Mouse (Mus musculus) ovary, postnatal 36 days (tissue): ENCODE results near the gene AU015836.
"Not testable (repeated sequence)": the region's sequence is repeated elsewhere in the genome, so short reads cannot be mapped to it uniquely, and the experiment has no call there.

ENCODE experiments used
- DNase-seq: peaks from one replicate; pipeline ENCODE4 v3.0.0; 2022; ENCODE audit warnings: low spot score, mixed read lengths

The AU015836 gene

DNA sequence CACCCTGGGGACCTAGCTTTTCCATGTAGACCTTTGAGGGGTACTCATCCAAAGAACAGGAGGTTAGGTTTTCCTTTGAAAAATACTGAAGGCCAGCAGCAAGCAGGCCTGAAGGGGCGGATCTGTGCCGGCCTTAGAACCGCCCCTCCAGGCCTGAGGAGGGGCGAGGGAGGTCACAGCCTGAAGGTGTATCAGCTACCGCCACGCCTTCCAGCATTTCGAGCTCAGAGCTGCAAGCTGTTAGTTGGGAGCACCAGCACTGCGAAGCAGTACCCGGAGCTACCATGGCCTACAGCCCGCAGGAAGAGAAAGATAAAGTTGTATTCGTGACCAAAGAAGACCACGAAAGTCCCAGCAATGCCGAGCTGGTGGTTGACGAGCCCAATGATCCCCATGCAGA is at the start of gene AU015836:
TSS of gene AU015836 (plus strand) at position 216 of the 400 bp plus-strand sequence.
- no peak for DNase-seq

DNA sequence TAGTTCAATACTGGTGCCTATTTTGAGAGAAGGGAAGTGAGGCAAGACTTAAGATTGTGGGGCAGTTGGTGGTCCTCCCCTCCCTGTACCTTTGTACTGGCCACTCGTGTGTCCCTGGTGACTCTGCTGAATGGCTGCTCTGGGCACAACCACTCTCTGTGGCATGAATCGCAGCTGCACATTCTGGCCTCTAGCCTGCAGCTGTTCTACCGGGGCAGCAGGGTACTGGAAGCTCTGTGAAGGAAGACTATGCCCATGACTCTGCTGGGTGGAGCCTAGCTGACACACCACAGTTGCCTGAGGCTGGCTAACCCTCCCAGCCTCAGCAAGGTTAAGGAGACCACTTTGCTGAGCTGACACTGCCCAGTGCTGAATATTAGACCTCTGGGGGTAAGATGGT is 49.4 kb upstream of the AU015836 start:
- DNase-seq, result no peak

GRCm38 (mm10) chrX:93928379-93928778 is 40.1 kb upstream of the AU015836 start:
- DNase-seq, result no peak

GRCm38 (mm10) chrX:93928794-93929193 is 39.7 kb upstream of the AU015836 start:
- no peak for DNase-seq

- DNase-seq, result no peak
These were observed 36.8 kb upstream of the AU015836 start for GRCm38 (mm10) chrX:93931694-93932093.

DNA sequence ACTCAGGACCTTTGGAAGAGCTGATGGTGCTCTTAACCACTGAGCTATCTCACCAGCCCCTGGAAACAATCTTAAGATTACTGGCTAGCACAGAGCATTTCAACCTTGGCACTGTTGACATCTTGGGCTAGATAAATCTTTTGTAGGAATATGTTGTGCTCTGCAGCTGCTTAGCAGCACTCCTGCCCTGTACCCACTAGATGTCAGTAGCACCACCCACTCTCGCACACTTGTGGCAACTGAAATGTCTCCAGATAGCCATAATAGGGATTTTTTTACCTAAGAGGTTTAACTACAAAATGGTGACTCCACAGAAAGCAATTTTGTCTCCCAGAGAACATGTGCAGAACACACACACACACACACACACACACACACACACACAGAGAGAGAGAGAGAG is 11.7 kb upstream of the AU015836 start:
- peak; percentile 31 for DNase-seq

DNA sequence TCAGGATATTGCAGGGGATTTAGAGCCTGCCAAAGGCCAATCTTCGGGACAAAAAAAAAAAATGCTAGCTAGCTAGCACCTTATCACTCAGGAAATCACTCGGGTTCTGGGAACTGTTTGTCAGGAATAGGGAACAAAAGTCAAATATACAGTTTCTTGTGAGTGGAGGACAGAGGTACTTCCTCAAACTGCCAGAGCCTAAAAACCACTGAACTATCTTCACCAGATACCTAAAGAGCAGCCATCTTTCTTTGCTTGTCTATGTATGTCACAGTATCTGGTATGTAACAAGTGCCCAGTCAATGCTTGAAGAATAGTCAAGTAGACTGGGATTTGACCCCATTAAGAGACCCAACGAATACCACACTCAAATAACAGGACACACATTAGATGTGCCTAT is 10.0 kb upstream of the AU015836 start:
- no peak for DNase-seq

DNA sequence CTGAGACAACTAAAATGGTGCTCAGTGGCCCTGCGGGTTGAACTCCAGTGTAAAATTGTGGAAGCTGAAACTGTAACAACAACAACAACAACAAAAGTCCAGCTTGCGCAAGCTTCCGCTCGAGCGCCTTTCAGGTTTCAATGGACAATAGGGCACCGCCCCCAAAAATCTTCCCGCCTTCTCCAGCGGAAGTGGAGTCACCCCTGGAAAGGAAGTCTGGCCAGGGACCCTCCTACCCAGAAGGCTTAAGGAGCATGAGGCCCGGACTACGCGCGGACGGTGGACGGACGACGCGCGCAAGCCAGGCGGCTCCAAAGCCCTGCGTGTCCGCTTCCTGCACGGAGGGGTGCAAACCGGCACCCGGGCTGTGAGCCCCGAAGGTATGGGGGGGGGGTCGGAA is 11.9 kb downstream of the AU015836 start:
- no peak for DNase-seq

DNA sequence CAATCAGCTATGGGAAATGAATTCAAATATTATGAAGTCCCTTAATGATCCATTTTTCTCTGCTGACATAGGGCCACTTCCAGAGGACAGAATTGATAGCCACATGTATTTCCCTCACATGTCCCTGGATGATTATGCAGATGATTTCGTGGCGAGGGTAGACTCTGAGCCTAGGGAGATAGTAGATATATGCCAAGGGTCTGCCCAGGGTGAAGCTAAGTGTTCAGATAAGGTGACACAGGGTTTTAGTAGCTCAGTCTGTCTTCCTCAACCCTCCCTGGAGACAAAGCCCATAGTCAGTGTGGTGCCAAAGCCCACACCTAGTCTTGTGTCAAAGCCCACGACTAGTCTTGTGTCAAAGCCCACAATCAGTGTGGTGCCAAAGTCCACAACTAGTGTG is 13.7 kb downstream of the AU015836 start:
- DNase-seq, result no peak

GRCm38 (mm10) chrX:93985096-93985495 is 16.6 kb downstream of the AU015836 start:
- not testable (repeated sequence) for DNase-seq

DNA sequence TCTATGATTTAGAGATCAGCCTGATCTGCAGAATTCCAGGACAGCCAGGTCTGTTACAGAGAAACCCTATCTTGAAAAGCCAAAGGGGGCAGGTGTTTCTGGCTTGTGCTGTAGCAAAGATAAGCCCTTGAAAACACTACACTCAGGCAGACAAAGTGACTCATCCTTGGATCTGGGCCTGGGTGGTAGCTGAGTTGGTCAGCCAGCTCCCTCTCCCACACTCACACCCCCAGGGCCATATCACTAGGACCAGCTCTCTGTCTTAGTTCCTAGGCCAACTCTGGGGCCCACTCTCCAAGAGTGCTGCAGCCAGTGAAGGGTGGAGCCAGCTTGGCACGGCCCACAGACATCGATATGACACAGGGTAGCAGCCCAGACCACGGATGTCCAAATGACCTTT is 38.5 kb downstream of the AU015836 start:
- no peak for DNase-seq

- no peak for DNase-seq
These were observed 41.0 kb downstream of the AU015836 start for GRCm38 (mm10) chrX:94009442-94009841.

- no peak for DNase-seq
These were observed 43.3 kb downstream of the AU015836 start for GRCm38 (mm10) chrX:94011656-94012173.

- DNase-seq, result peak; percentile 32
These were observed 44.2 kb downstream of the AU015836 start for GRCm38 (mm10) chrX:94012479-94013167.

- DNase-seq, result no peak
These were observed 48.4 kb downstream of the AU015836 start for GRCm38 (mm10) chrX:94016891-94017290.

- DNase-seq, result no peak
These were observed 53.9 kb downstream of the AU015836 start for GRCm38 (mm10) chrX:94022264-94022874.
